Mouse (Mus musculus) heart, postnatal 0 days (tissue): ENCODE results near the gene Gm37240.

Experiments
- CTCF ChIP-seq: IDR thresholded peaks from 2 replicates; pipeline ENCODE4 v1.5.1; 2016; ENCODE audit warnings: antibody characterized with exemption, control low read depth, low read depth
- EP300 ChIP-seq: IDR thresholded peaks from 2 replicates; pipeline ENCODE4 v1.6.1; 2016; ENCODE audit warnings: antibody characterized with exemption, low read depth

DNA sequence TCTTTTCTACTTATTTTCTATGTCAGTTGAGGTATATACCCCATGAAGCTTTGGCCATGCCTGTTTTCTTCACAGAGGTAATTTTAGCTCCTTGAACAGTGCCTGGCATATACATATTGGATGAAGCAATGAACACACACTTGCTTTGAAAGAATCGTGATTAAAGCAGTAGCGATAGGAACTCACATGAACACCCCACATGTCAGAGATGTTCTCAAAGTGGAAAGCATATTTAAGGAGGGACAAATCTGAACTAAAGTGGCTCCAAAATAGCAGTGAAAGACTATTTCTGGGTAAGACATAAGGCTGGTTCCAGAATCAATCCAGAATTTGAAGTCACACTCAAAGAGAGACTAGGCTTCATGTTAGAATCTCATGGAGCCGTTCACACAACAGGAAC lies 397.1 kb downstream of the Gm37240 start:
- TF ChIP-seq EP300: no peak
- TF ChIP-seq CTCF: no peak
